Mouse (Mus musculus): ENCODE measurements around the gene Ap1ar.
"Not testable (repeated sequence)": the region's sequence is repeated elsewhere in the genome, so short reads cannot be mapped to it uniquely, and the experiment has no call there.

The Ap1ar gene

DNA sequence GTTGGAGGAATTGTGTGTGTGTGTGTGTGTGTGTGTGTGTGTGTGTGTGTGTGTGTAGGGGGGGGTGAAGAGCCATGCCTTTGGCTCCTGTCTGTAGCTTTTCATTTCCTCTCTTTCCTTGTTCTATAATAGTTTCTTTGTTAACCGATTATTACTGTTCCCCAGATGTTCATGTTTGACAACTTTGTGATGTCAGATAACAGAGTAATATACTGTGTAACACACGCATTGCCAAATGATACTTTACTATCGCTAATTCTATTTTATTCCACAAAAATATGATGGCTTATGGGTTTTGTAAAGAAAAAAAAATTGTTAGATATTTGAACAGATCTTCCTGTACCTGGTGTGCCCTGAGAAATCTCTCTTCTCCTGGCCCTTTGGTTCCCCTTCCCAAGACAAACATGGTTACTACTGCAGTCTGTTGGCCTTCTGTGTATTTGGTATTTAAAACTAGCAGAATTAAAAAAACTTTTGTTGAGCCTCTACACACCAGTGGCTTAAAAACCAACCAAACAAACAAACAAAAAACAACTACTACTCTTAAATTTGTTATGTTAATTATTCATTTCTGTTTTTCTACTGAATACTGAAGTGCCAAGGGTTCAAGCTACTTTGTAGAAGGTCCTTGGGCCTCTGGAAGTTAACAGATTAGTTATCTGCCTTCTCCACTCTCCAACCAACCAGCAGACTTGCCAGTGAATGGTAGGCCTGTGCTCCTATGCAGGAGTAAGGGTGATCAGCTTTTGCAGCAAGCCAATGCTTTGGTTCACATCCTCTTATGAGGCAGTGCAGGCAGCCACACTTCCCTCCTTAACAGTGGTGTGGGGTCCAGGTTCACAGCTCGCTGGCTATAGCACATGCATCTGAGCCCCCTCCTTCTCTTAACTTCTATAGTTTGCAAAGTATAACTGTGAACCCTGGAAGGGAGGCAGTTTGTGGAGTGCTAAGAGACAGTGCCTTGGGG is 45.4 kb downstream of the Ap1ar start:
- DNase-seq, result no peak

DNA sequence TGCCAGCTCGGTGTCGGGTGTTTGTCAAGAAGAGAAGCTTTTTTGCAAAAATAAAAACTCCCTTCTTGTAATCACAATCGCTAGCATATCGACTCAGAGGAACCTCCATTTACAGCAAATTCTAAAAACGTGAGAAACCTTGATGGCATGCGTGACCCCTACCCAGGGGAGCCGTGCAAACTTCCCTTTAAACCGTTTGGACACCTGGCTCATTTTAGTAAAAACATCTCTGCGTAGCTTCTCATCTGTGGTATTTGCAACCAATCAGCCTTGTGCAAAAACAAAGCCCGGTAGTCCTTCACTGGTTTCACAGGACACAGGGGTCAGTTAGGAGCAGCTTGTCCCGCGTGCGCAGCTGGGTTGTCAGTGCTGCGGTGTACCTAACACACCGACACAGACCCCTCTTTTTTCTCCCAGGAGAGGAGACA is 46.3 kb downstream of the Ap1ar start:
- DNase-seq, result peak in 1 of 2 experiments; percentile 18

DNA sequence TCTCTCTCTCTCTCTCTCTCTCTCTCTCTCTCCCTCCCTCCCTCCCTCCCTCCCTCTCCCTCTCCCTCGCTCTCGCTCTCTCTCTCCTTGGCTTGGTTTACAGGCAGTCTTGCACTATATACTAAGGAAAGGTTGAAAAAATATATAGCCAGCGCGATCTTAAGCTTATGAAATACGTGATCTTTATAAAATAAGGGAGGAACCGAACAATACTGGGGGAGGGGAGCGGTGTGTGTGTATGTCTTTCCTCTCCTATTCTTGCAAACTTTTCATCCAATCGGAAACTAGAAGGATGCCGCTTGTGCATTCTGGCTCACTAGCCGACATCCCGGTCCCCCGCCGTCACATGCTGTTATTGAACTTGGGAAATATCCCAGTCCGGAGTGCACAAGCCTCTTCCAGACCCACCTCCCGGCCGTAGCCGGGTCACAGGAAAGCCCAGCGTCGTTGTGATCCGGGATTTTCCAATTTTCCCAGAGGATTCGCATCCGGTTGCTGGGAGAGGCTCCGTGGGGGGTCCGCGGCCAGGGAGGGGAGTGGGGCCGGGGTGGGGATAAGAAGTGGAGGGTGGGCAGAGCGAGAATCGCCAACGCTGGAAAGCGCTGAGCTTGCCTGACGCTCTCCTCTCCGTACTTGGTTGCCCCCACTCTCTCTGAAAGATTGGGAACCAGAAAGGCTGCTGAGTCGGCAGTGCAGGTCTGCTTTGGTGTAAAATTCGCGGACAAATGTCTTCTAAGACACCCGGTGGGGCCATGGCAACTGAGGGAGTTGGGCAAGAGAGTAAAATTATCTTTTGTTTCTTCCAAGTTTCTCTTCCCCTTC is 46.9 kb downstream of the Ap1ar start:
- DNase-seq, result peak; percentile 41 to 51

DNA sequence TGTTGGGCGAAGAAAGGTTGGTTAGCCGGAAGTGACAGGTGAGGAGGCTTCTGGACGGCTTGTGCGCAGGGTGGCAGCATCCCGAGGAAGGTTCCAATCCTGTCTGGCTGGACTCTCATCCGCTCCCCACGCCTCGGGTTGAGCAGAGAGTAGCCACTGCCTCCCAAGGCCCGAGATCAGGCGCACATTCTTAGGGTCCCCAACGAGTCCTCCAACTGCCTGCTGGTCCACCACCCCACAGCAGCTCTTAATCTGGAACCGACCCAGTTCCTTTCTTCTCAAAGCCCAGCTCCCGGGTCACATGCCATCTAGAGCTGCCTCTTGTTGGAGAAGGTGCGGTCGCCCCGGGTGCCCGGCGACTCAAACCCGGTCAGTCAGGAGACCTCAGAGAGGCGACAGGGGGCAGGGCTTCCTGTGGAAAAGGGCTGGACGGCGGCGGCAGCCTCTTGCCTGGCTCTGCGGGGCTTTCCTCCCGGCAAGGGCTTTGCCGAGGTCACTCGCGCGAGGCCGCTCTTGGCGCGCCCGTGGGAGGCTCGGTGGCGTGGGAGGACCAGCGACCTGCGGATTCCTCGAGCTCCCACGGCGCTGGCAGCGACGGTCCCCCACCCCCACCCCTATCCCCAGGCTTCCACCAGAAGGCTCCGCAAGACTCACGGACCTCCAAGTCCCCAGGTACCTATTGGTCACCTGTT is 47.7 kb downstream of the Ap1ar start, which contains the start of gene Tifa:
Tifa (plus strand) TSS at position 306 of the 692 bp plus-strand sequence.
- DNase-seq, result peak; percentile 73 to 80

DNA sequence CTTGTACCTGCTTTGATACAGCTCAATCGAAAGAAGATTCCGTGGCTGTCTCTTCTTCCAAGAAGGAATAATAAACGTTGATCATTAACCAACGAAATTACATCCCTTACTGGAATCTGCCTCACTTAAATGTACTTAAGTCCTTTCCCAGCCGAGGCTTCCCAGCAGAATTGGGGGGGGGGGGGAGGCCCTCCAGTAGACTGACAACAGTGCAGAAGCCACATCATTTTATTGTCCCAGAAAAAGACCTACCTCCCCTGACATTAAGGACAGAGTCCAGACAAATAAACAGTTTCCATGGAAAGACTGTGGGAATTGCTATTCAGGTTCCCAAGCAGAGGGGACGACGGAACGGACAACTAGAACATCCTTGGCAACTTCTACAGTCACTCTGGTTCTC is 48.4 kb downstream of the Ap1ar start:
- DNase-seq, result no peak

DNA sequence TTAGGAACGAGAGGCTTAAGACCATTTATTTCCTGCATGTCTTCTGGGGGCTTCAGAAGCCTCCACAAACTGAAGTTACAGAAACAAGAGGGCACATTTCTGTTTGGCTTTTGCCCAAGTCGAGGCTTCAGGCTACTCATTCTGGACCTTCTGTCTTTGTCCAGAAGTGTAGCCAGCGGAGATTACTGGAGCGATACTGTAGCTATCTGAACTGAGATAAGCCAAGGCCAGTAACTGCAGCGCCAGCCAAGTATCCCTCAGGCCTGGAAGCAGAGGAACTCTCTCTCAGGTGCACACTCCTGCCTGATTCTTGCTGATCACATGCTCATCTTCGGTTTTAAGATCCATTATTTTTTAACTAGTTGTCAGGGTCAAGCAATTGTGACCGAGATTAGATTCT is 49.3 kb downstream of the Ap1ar start:
- DNase-seq, result no peak

DNA sequence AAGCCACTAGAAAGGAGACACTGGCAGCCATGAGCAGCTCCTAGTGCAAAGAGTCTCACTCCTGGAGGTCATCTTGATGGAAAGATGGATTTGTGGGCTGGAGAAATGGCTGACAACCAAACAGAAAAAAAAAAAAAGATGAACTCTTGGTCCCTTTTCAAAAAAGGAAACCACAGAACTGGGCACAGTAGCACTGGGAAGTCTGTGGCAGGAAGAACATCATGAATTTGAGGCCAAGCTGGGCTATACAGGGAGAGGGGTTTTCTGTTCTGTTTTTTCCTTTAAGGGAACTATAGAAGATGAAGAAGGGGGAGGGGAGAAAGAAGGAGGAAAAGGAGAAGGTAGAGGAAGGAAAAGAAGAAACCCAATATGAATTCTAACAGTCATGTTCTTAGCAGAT is 50.3 kb downstream of the Ap1ar start:
- no peak for DNase-seq

DNA sequence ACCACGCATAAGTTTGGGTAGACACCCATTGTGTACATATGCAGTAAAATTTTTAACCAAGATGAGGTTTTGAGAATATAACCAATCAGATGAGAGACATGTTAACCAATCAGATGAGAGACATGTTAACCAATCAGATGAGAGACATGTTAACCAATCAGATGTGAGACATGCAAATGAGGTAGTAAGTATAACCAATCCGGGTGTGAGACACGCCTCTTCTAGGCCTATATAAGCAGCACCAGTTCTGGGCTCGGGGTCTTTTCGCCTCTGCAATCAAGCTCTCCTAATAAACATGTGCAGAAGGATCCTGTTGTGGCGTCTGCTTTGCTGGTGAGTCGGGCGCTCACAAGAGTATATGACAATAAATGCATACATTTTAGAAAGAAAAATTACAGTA is 53.6 kb downstream of the Ap1ar start:
- DNase-seq, result not testable (repeated sequence)

DNA sequence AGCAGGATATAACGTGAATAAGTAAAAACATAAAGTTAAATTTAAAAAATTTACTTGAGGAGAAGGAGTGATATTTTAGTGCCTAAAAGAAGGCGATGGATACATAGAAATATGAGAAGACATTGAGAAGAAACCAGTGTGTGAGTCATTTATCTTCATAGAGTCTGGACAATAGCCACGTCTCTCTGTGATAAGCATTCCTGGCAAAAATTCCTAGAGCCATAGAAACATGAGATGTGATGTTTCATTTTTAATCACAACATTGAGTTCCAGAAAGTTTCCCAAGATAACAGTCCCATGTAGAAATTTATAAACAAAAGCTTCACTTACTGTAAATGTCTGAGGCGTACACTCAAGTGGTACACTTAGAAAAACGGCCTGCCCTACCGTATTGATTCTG is 54.4 kb downstream of the Ap1ar start:
- DNase-seq, result no peak

DNA sequence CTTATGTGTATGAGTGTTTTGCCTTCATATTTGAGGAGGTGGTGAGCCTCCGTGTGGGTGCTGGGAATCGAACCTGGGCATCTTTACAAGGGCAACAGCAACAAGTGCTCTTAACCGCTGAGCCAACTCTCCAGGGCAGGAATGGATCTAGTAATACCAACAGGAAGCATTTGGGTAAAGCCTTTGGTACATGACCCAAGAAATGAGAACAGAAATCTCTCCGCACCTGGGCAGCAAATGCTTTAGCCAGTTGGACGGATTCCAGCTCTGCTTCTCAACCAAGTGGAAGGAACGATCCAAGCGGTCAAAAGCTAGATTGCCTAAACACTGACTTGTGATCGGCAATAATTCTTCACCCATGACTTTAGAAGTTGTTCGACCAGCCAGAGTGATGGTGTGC is 56.4 kb downstream of the Ap1ar start:
- DNase-seq, result no peak

DNA sequence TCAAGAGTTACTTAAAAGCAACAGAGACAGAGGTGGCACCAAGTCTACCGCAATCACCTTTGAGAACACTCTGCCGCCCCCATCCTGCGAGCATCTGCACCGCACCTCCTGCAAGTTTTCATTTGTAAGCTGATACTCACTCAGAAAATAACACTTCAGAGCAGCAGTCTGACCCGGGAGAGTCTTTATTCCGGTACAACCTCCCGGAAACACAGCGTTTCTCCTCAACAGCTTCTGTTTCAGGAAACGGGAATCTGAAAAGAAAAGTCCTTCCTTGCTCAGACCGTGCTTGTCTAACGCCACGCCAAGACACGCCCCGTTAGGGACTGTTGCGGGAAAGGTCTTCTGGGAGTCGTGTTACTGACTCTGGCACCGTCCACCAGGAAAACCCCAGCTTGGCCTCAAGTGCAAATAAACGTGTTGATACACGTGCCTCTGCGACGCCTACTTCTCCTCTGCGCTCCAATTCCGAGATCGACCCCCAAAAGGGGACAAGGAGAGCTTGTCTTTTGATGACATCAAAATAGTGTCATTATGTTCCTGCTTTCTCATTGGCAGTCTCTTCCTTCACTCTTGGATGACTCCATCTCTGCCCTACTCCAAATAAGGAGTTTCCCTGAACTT is 57.2 kb downstream of the Ap1ar start, which contains the start of gene Alpk1:
Alpk1 (minus strand) TSS at position 507 of the 624 bp plus-strand sequence.
- DNase-seq, result peak; percentile 80 to 84

DNA sequence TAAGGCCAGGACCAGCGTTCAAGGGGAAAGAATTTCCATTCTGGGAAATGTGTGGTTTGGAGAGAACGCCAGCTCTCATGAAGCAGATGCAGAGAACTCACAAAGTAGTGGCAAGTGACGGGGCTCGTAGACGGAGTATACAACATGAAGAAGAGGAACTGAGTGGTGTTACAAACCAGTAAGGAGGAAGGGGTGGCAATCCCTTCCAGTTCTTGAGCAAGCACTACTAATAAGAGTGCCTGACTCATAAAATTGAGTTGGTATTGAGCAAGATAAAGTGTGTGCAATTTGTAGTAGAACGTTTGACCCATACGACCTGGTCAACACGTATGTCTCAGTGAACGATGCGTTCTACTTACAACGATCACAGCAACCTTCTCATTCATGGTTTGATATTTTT is 68.2 kb downstream of the Ap1ar start:
- DNase-seq, result no peak

DNA sequence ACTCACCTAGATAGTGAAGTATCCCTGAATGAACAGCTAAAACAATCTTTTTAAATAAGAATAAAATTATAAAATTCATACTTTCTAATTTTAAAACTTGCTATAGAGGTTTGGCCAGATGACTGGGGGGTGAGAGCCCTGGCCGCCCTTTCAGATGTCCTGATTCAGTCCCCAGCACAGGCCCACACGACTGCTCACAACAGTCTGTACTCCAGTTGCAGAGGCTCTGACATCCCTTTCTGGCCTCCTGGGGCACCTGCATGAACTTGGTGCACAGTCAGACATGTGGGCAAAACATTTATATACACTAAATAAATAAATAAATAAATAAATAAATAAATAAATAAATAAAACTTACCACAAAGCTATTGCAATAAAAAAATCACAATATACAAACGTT is 71.4 kb downstream of the Ap1ar start:
- no peak for DNase-seq

DNA sequence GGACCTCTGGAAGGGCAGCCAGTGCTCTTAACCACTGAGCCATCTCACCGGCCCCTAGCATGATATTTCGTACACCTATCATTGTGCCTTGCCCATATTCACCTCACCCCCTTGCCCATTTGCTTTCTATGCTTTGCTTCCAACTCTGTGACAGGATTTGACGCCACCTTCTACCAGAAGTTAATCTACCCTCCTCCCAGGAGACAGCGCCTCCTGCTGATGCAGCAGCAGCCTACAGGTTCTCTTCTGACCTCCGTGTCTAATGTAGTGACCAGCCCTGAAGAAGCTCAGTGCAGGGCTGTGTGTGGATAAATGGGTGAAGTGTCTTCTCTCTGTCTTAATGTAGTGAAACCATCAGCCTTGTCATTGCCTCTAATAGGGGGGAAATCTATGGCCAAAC is 72.8 kb downstream of the Ap1ar start:
- DNase-seq, result no peak

DNA sequence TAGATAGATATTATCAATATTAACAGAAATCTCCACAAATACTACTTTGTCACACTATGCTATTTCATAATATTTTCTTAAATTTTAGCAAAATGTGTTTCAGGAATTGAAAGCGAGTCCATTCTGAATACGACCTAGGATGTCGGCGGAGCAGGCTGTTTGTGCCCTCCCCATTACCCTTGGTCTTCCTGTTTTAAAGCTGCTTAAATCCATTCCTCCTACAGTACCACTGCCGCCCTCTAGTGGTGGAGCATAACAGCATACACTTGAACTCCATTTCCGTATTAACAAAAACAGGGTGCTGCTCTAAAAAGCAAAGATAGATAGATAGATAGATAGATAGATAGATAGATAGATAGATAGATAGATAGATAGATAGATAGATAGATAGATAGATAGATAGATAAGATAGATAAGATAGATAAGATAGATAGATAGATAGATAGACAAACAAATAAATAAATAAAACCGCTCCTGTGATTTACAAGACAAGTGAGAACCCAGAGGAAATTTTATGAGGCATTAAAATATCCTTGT is 74.2 kb downstream of the Ap1ar start:
- DNase-seq, result peak; percentile 50 to 85

DNA sequence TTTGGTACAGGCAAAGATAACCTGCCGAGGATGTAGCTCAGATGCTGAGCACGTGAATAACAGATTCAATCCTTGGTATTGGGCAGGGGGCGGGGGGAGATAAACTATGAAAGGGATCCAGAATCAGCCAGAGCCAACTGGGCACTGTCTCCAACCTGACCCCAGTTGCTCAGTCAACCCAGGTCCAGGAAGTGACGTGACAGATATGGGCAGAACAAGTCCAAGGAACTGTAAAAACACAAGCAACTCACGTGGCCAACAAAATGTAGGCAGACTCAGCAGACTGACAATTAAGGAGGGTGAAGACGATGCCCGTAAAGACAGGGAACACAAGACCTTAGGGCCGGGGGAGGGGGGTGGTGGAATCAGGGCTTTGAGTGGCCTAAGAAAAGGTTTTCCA is 74.9 kb downstream of the Ap1ar start:
- DNase-seq, result no peak

DNA sequence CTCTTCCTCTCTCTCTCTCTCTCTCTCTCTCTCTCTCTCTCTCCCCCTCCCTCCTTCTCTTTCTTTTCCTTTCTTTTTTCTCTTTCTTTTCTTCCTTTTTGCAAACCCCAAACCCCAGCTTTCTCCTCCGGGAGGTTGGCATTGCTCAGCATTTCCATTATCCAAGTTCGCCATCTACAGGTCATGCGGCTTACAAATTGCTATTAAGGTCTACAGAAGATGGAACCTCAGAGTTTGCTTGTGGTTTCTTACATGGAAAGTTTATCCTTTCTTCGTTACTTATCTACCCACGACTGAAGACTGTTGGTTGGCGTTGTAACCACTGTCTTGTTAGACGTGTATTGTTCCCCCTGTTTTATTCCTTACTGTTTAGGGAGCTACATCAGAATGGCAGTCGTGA is 78.1 kb downstream of the Ap1ar start:
- DNase-seq, result peak in 1 of 2 experiments; percentile 51

DNA sequence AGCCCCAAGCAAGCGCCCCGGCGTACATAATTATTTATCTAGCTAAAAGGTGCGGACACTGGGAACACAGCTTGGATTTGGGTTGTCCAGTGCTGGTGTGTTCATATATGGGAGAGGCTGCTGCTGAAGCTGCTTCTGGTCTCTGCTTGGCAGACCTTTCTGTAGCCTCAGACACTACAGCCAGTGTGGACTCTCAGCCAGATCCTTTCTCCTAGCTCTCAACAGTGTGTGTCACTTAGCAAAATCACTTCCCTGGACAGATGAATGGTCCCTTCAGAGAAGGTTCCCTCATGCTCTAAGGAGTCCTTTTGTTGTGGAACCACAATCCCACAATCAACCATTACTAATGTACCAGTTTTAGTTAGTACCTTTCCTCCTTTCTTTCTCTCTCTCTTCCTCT is 78.5 kb downstream of the Ap1ar start:
- DNase-seq, result no peak

DNA sequence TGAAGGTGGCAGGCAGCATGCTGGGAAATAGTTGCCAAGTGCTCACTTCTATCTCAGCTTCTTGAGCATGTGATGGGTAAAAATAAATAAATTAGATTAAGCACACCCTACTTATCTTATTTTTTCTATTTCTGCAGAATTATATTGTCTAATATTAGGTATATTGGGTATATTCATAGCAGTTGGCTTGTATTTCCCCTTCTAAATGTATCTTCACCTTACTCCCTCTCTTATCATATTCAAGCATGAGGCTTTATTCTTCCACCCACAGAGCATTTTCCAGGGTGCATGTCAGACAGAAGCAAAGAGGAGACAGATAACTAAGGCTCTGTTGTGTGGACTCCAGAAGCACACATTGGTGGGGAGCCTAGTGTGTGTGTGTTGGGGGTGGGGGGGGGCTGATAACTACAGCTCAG is 79.4 kb downstream of the Ap1ar start:
- DNase-seq, result no peak

All from lung, postnatal 4 days (tissue).